Mouse (Mus musculus) stomach, embryonic 14.5 days (tissue): Measurements from ENCODE around the gene Dynlrb1. TPM values are rescaled to one million over a fixed set of nuclear protein-coding genes. Genes with fewer than 3 reads are reported as not detected.

Experiments used
- ATAC-seq: fragments of 200-750 bp; cut with Nextera tagmentation; 2 replicates; pipeline ENCODE4 v1.8.0; 2017; ENCODE audit warnings: low read depth, moderate TSS enrichment; ENCODE audit not compliant: insufficient number of reproducible peaks, insufficient read depth, low FRiP score
- H3K27ac ChIP-seq: fragments of 300-500 bp; sonication (generic); 2 replicates; pipeline ENCODE4 v1.5.1; 2014; ENCODE audit warnings: mild to moderate bottlenecking, low read length, moderate library complexity, mixed read lengths
- H3K27me3 ChIP-seq: fragments of 300-500 bp; sonication (generic); 2 replicates; pipeline ENCODE4 v1.6.1; 2014; ENCODE audit warnings: low read length, control low read depth, mixed read lengths; ENCODE audit not compliant: control insufficient read depth, insufficient read depth
- H3K36me3 ChIP-seq: fragments of 300-500 bp; sonication (generic); 2 replicates; pipeline ENCODE4 v1.6.1; 2014; ENCODE audit warnings: mild to moderate bottlenecking, control low read depth, low read length, moderate library complexity, mixed read lengths; ENCODE audit not compliant: control insufficient read depth, insufficient read depth
- H3K4me1 ChIP-seq: fragments of 300-500 bp; sonication (generic); 2 replicates; pipeline ENCODE4 v1.6.1; 2014; ENCODE audit warnings: low read length, control low read depth, mixed read lengths; ENCODE audit not compliant: control insufficient read depth, insufficient read depth
- H3K4me2 ChIP-seq: fragments of 300-500 bp; sonication (generic); replicated peaks from 2 replicates; pipeline ENCODE4 v1.6.1; 2014; ENCODE audit warnings: low read depth, low read length, control low read depth
- H3K4me3 ChIP-seq: fragments of 300-500 bp; sonication (generic); 2 replicates; pipeline ENCODE4 v1.5.1; 2014; ENCODE audit warnings: low read depth, low read length, control low read depth
- H3K9ac ChIP-seq: fragments of 300-500 bp; sonication (generic); replicated peaks from 2 replicates; pipeline ENCODE4 v1.6.1; 2014; ENCODE audit warnings: low read depth, mild to moderate bottlenecking, control low read depth, low read length, moderate library complexity, mixed read lengths
- H3K9me3 ChIP-seq: fragments of 300-500 bp; sonication (generic); 2 replicates; pipeline ENCODE4 v1.6.1; 2016; ENCODE audit warnings: low read depth, low read length, control low read depth; ENCODE audit not compliant: control insufficient read depth
- WGBS: fragments of 180-500 bp; shearing (Covaris S2); extraction: QIAGEN DNeasy Blood & Tissue Kit; methylation state at CpG from one replicate; pipeline ENCODE4 v1.1.7; 2014; 5-methylcytosine and 5-hydroxymethylcytosine counted together
- polyA plus RNA-seq: library from polyadenylated mRNA; unstranded; fragments of >200 nt; fragmentation: Nextera tagmentation; extraction: Ambion mirVana; gene quantifications from 2 replicates; pipeline ENCODE4 v1.2.1, GENCODE M21; 2014

Dynlrb1 gene
- polyA plus RNA-seq, 1 experiment from 2014 or later: 449 TPM

DNA sequence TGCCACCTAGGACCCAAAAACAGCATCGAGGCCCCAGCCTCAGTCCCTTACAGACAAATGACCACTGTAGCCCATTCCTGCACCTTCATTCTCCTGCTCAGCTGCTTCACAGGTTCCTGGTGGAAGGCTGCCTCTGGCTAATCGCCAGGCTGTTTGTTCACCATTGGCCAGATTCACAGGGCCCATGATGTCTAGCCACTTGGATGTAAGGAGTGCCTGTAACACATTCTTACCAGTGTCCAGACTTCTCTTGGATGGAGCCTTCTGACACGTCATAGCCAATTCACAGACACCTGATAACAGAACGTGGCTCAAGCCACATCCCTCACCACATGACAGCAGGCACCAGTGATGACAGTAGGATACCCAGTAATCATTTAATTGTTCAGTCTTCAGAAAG is 9.9 kb downstream of the Dynlrb1 start:
- ATAC-seq: no peak
- Histone ChIP-seq H3K36me3 (peaks cover 76% of the 10 kb centered on the region), H3K27ac (no peak overlapping the region), H3K9me3 (no peaks in the 10 kb centered on the region), H3K27me3 (no peaks in the 10 kb centered on the region), H3K4me2 (no peak overlapping the region), H3K4me3 (no peak overlapping the region), H3K4me1 (no peaks in the 10 kb centered on the region), H3K9ac (no peak overlapping the region)
- WGBS: 89% methylated on average over 4 of the region's 4 CpGs

DNA sequence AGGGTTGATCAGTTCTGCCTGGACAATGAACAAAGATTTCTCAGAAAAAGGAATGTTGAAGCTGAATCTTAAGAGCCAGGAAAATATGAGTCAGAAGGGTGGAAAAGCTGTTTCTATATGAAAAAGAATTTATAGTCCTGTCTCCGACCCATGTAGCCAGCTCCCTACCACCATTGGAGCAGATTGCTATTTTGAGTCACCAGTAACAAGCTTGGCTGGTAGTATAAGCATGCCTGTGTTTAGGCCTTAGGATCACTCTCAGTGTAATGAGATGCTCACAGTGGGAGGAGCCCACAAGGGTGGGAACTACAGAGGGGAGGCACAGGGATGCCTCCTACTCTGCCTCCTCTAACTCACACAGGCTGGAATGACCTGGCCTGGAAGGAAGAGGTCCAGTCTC is 11.9 kb downstream of the Dynlrb1 start:
- WGBS: 91% methylated on average over 1 of the region's 1 CpGs
- Histone ChIP-seq H3K4me3 (no peak overlapping the region), H3K27me3 (no peaks in the 10 kb centered on the region), H3K4me1 (no peaks in the 10 kb centered on the region), H3K4me2 (no peak overlapping the region), H3K27ac (no peak overlapping the region), H3K9me3 (no peaks in the 10 kb centered on the region), H3K36me3 (peaks cover 70% of the 10 kb centered on the region), H3K9ac (no peak overlapping the region)
- no peak for ATAC-seq

DNA sequence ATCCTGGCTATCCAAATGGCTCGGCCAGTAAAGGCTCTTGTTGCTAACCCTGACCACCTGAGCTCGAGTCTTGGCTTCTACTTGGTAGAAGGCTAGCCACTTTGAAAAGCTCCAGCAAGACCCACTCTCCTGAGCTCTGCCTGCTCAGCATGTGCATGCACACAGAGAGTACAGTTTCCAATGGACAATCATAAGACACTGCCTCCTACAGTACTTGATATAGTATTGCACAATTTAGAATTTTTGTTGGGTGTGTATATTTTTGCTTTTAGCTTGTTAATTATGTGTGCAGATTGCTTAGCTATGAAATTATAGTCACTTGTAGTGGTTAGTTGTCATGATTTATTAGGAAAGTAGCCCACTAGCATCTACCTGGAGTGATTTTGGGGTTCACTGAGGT is 12.4 kb downstream of the Dynlrb1 start:
- Histone ChIP-seq H3K9me3 (no peaks in the 10 kb centered on the region), H3K4me3 (no peak overlapping the region), H3K36me3 (peaks cover 70% of the 10 kb centered on the region), H3K4me2 (no peak overlapping the region), H3K4me1 (no peaks in the 10 kb centered on the region), H3K27ac (no peak overlapping the region), H3K27me3 (no peaks in the 10 kb centered on the region), H3K9ac (no peak overlapping the region)
- no peak for ATAC-seq
- 85% methylated on average over 2 of the region's 2 CpGs for WGBS

DNA sequence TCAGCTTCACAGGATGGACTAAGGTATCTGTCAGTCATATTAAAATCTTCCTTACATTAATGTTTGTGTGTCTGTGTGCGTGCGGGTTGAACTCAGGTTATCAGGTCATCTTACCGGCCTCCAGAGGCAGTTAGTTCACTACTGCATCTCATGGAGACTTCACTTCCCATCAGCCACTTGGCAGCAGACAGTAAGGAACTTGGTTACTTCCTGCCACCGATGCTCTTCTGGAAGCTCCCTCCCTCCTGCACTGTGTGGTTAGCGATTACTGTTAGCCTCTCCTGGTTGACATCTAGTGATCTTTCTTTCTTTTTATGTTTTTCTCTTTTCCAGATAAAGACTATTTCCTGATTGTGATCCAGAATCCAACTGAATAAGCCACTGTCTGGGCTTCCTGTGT is 13.3 kb downstream of the Dynlrb1 start:
- Histone ChIP-seq H3K4me1 (no peaks in the 10 kb centered on the region), H3K27me3 (no peaks in the 10 kb centered on the region), H3K9ac (no peak overlapping the region), H3K36me3 (peaks cover 62% of the 10 kb centered on the region), H3K4me3 (no peak overlapping the region), H3K27ac (no peak overlapping the region), H3K9me3 (no peaks in the 10 kb centered on the region), H3K4me2 (no peak overlapping the region)
- no peak for ATAC-seq
- 90% methylated on average over 5 of the region's 5 CpGs for WGBS

DNA sequence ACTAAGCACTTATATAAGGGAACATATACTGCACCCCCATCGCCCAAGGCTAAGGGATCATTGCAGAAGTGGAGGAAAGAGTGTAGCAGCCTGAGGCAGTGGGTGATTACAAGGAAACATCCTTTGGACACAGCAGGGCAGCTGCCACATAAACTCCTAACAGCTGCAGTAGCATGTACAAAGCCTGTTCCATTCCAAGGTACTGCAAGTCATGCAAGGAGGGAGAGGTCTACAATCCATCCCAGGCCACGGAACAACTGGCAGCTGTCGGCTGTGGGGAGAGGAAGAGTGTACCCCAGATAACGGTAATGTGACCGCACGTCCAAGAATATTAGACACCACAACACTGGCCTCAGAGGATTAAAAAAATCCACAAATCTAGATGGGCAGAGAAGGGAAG is 29.2 kb downstream of the Dynlrb1 start:
- no peak for ATAC-seq
- Histone ChIP-seq H3K4me2 (no peak overlapping the region), H3K27ac (no peak overlapping the region), H3K9ac (no peak overlapping the region), H3K4me3 (no peak overlapping the region), H3K4me1 (no peaks in the 10 kb centered on the region), H3K36me3 (no peaks in the 10 kb centered on the region), H3K27me3 (no peaks in the 10 kb centered on the region), H3K9me3 (no peaks in the 10 kb centered on the region)
- WGBS: 89% methylated on average over 6 of the region's 6 CpGs

DNA sequence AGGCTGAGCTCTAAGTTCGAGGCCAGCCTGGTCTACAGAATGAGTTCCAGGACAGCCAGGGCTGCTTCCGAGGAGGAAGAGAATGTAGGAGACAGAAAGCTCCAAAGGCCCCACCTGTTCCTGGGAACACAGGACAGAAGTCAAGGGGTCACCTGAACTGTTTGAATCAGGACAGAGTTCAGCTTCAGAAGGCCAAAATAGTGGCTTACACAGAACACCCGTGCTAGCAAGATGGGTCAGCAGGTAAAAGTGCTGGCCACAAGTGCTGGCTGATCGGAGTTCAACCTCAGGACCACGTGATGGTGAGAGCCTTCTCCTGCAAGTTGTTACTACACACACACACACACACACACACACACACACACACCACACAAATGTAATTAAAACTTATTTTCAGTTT is 30.6 kb downstream of the Dynlrb1 start:
- H3K4me1 ChIP-seq: no peaks in the 10 kb centered on the region
- no peak for ATAC-seq
- H3K4me2 ChIP-seq: no peak overlapping the region
- no peaks in the 10 kb centered on the region for H3K36me3 ChIP-seq
- 78% methylated on average over 5 of the region's 5 CpGs for WGBS
- no peaks in the 10 kb centered on the region for H3K27me3 ChIP-seq
- H3K9me3 ChIP-seq: no peaks in the 10 kb centered on the region
- H3K9ac ChIP-seq: no peak overlapping the region
- no peak overlapping the region for H3K27ac ChIP-seq
- no peak overlapping the region for H3K4me3 ChIP-seq

DNA sequence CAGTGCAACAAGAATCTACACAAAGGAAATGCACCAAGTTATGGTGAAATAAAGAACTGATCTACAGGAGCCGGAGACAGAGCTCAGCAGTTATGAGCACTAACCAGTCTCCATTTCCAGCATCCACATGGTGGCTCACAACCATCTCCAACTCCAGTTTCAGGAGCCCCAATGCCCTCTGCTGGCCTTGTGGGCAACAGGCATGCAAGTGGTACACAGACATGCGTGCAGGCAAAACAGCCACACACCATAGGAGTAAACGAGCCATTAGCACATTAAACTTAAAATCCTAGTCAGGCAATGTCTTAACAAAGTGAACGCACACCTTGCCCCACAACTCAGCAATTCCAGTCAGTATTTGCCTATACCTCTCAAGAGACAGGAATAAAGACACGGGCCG is 35.6 kb downstream of the Dynlrb1 start:
- Histone ChIP-seq H3K4me2 (no peak overlapping the region), H3K27me3 (no peaks in the 10 kb centered on the region), H3K36me3 (no peaks in the 10 kb centered on the region), H3K4me3 (no peak overlapping the region), H3K9ac (no peak overlapping the region), H3K9me3 (no peaks in the 10 kb centered on the region), H3K4me1 (peaks cover under 1% of the 10 kb centered on the region; the same call in 1 of the 2 replicates), H3K27ac (no peak overlapping the region)
- ATAC-seq: no peak
- 87% methylated on average over 6 of the region's 6 CpGs for WGBS

DNA sequence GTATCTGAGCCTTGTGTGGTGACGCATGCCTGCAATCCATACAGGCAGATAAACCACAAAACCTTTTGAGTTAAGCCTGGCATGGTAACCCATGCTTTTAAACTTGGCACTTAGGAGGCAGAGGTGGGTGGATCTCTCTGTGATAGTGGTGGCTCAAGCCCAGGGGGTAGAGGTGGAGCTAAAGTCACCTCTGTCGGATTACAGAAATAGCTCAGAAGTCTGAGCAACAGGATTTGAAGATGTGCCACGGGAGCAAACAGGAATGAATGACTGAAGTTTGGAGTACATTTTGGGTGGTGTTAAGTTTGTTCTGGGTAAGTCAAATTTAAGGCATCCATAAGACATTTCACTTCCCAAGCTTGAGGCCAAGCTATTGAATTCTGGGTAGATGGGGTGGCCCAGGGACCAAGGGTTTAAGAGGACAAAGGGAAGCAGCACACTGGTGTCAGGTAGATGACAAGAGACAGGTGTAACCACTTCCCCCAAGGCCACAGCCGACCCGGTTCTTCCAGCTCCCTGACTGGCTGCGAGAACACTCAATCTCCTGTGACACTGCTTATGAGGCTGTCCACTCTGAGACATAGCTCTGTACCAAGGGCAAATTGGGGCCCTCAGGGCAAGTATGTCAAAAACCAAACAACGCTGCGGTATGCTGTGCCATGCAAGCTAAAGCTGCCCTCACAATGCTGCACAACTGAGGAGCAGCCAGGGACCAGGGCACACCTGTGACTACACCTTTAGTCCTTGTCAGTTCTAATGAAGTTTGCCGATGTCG is 36.2 kb downstream of the Dynlrb1 start:
- Histone ChIP-seq H3K27ac (no peak overlapping the region), H3K4me2 (no peak overlapping the region), H3K9me3 (no peaks in the 10 kb centered on the region), H3K4me3 (no peak overlapping the region), H3K36me3 (no peaks in the 10 kb centered on the region), H3K9ac (no peak overlapping the region), H3K27me3 (no peaks in the 10 kb centered on the region), H3K4me1 (peaks cover 6% of the 10 kb centered on the region)
- ATAC-seq: no peak
- WGBS: 63% methylated on average over 10 of the region's 10 CpGs

DNA sequence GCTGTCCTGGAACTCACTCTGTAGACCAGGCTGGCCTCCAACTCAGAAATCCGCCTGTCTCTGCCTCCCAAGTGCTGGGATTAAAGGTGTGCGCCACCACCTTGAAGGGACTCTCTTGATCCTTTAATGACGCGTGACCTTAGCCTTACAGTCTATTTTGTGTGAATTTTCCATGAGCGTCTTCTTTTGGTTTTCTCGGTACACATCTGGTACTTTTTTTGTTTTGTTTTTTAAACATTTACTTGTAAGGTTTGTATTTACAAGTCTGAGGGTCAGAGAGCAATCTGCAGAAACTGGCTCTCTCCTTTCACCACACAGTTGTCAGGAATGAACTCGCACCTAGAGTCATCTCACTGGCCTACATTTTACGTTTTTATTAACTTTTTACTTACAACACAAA is 37.3 kb downstream of the Dynlrb1 start:
- no peak overlapping the region for H3K4me3 ChIP-seq
- H3K9me3 ChIP-seq: no peaks in the 10 kb centered on the region
- no peak overlapping the region for H3K9ac ChIP-seq
- no peak overlapping the region for H3K27ac ChIP-seq
- ATAC-seq: no peak
- peaks cover 2% of the 10 kb centered on the region; the same call in 1 of the 2 replicates for H3K36me3 ChIP-seq
- peaks cover 9% of the 10 kb centered on the region for H3K4me1 ChIP-seq
- no peaks in the 10 kb centered on the region for H3K27me3 ChIP-seq
- 91% methylated on average over 8 of the region's 8 CpGs for WGBS
- H3K4me2 ChIP-seq: no peak overlapping the region
